Mouse (Mus musculus) hindbrain, embryonic 13.5 days (tissue): ENCODE measurements around the gene Csgalnact2. TPM values are rescaled to one million over a fixed set of nuclear protein-coding genes. Genes with fewer than 3 reads are reported as not detected.

Experiments
- ATAC-seq: fragments of 200-750 bp; cut with Nextera tagmentation; 2 replicates; pipeline ENCODE4 v1.8.0; 2017; ENCODE audit warnings: moderate TSS enrichment; ENCODE audit not compliant: low FRiP score
- H3K27ac ChIP-seq: fragments of 300-500 bp; sonication (generic); 2 replicates; pipeline ENCODE4 v1.5.1; 2015; ENCODE audit warnings: inconsistent platforms, mild to moderate bottlenecking, moderate library complexity
- H3K27me3 ChIP-seq: fragments of 300-500 bp; sonication (generic); 2 replicates; pipeline ENCODE4 v1.6.1; 2015; ENCODE audit warnings: mild to moderate bottlenecking, inconsistent platforms
- H3K36me3 ChIP-seq: fragments of 300-500 bp; sonication (generic); 2 replicates; pipeline ENCODE4 v1.6.1; 2015; ENCODE audit warnings: mild to moderate bottlenecking, inconsistent platforms
- H3K4me1 ChIP-seq: fragments of 300-500 bp; sonication (generic); replicated peaks from 2 replicates; pipeline ENCODE4 v1.6.1; 2015; ENCODE audit warnings: inconsistent platforms
- H3K4me2 ChIP-seq: fragments of 300-500 bp; sonication (generic); 2 replicates; pipeline ENCODE4 v1.6.1; 2015; ENCODE audit warnings: inconsistent platforms, mild to moderate bottlenecking, moderate library complexity
- H3K4me3 ChIP-seq: fragments of 300-500 bp; sonication (generic); 2 replicates; pipeline ENCODE4 v1.5.1; 2015; ENCODE audit warnings: mild to moderate bottlenecking, inconsistent platforms
- H3K9ac ChIP-seq: fragments of 300-500 bp; sonication (generic); 2 replicates; pipeline ENCODE4 v1.6.1; 2015; ENCODE audit warnings: mild to moderate bottlenecking, inconsistent platforms
- H3K9me3 ChIP-seq: fragments of 300-500 bp; sonication (generic); 2 replicates; pipeline ENCODE4 v1.6.1; 2016; ENCODE audit warnings: inconsistent platforms
- WGBS: fragments of 180-500 bp; shearing (Covaris S2); methylation state at CpG from one replicate; pipeline ENCODE4 v1.1.7; 2015; 5-methylcytosine and 5-hydroxymethylcytosine counted together
- polyA plus RNA-seq: library from polyadenylated mRNA; unstranded; fragments of >200 nt; fragmentation: Nextera tagmentation; extraction: Ambion mirVana; gene quantifications from 2 replicates; pipeline ENCODE4 v1.2.1, GENCODE M21; 2015

Csgalnact2 gene
- polyA plus RNA-seq, 1 experiment from 2014 or later: 9.5 TPM

- Histone ChIP-seq H3K4me2 (no peak overlapping the region), H3K27ac (no peak overlapping the region), H3K4me3 (no peak overlapping the region), H3K4me1 (no peaks in the 10 kb centered on the region), H3K27me3 (no peaks in the 10 kb centered on the region), H3K36me3 (peaks cover 14% of the 10 kb centered on the region), H3K9ac (no peak overlapping the region), H3K9me3 (no peaks in the 10 kb centered on the region)
- 86% methylated on average over 6 of the region's 6 CpGs for WGBS
- no peak for ATAC-seq
Measured at GRCm38 (mm10) chr6:118127827-118128487, 11.0 kb downstream of the Csgalnact2 start.

- Histone ChIP-seq H3K27ac (no peak overlapping the region), H3K27me3 (no peaks in the 10 kb centered on the region), H3K9ac (no peak overlapping the region), H3K4me2 (no peak overlapping the region), H3K36me3 (peaks cover 22% of the 10 kb centered on the region), H3K4me3 (no peak overlapping the region), H3K9me3 (no peaks in the 10 kb centered on the region), H3K4me1 (no peaks in the 10 kb centered on the region)
- ATAC-seq: no peak
- WGBS: 85% methylated on average over 7 of the region's 7 CpGs
Measured at GRCm38 (mm10) chr6:118127198-118127597, 11.7 kb downstream of the Csgalnact2 start.

GRCm38 (mm10) chr6:118126577-118126976 lies 12.4 kb downstream of the Csgalnact2 start:
- ATAC-seq: no peak
- Histone ChIP-seq H3K9me3 (no peaks in the 10 kb centered on the region), H3K36me3 (peaks cover 28% of the 10 kb centered on the region), H3K4me2 (no peak overlapping the region), H3K4me3 (no peak overlapping the region), H3K27me3 (no peaks in the 10 kb centered on the region), H3K27ac (no peak overlapping the region), H3K9ac (no peak overlapping the region), H3K4me1 (no peaks in the 10 kb centered on the region)

- H3K27me3 ChIP-seq: no peaks in the 10 kb centered on the region
- no peaks in the 10 kb centered on the region for H3K4me1 ChIP-seq
- ATAC-seq: no peak
- H3K4me2 ChIP-seq: no peak overlapping the region
- no peak overlapping the region for H3K9ac ChIP-seq
- no peak overlapping the region for H3K27ac ChIP-seq
- no peaks in the 10 kb centered on the region for H3K9me3 ChIP-seq
- peaks cover 39% of the 10 kb centered on the region for H3K36me3 ChIP-seq
- WGBS: 87% methylated on average over 1 of the region's 1 CpGs
- no peak overlapping the region for H3K4me3 ChIP-seq
Measured at GRCm38 (mm10) chr6:118122767-118123166, 16.2 kb downstream of the Csgalnact2 start.

- Histone ChIP-seq H3K27ac (no peak overlapping the region), H3K36me3 (peaks cover 36% of the 10 kb centered on the region), H3K4me1 (no peaks in the 10 kb centered on the region), H3K4me2 (no peak overlapping the region), H3K27me3 (no peaks in the 10 kb centered on the region), H3K9me3 (no peaks in the 10 kb centered on the region), H3K4me3 (no peak overlapping the region), H3K9ac (no peak overlapping the region)
- no peak for ATAC-seq
- WGBS: 58% methylated on average over 1 of the region's 1 CpGs
Measured at GRCm38 (mm10) chr6:118111810-118112209, 27.1 kb downstream of the Csgalnact2 start.

- Histone ChIP-seq H3K9me3 (no peaks in the 10 kb centered on the region), H3K27me3 (no peaks in the 10 kb centered on the region), H3K36me3 (no peaks in the 10 kb centered on the region), H3K4me2 (no peak overlapping the region), H3K27ac (no peak overlapping the region), H3K9ac (no peak overlapping the region), H3K4me3 (no peak overlapping the region), H3K4me1 (no peaks in the 10 kb centered on the region)
- 55% methylated on average over 2 of the region's 2 CpGs for WGBS
- no peak for ATAC-seq
Measured at GRCm38 (mm10) chr6:118099311-118099802, 39.6 kb downstream of the Csgalnact2 start.

- no peak overlapping the region for H3K4me3 ChIP-seq
- no peak overlapping the region for H3K9ac ChIP-seq
- H3K27ac ChIP-seq: no peak overlapping the region
- no peaks in the 10 kb centered on the region for H3K4me1 ChIP-seq
- no peak overlapping the region for H3K4me2 ChIP-seq
- no peaks in the 10 kb centered on the region for H3K9me3 ChIP-seq
- H3K36me3 ChIP-seq: no peaks in the 10 kb centered on the region
- H3K27me3 ChIP-seq: no peaks in the 10 kb centered on the region
- ATAC-seq: no peak
- WGBS: 88% methylated on average over 8 of the region's 8 CpGs
Measured at GRCm38 (mm10) chr6:118097765-118098365, 41.1 kb downstream of the Csgalnact2 start.

GRCm38 (mm10) chr6:118090827-118091226 lies 48.1 kb downstream of the Csgalnact2 start:
- Histone ChIP-seq H3K36me3 (no peaks in the 10 kb centered on the region), H3K27me3 (no peaks in the 10 kb centered on the region), H3K4me1 (no peaks in the 10 kb centered on the region), H3K4me3 (no peak overlapping the region), H3K27ac (no peak overlapping the region), H3K9me3 (no peaks in the 10 kb centered on the region), H3K9ac (no peak overlapping the region), H3K4me2 (no peak overlapping the region)
- 86% methylated on average over 9 of the region's 9 CpGs for WGBS
- no peak for ATAC-seq

- H3K9ac ChIP-seq: no peak overlapping the region
- WGBS: 78% methylated on average over 17 of the region's 17 CpGs
Measured at GRCm38 (mm10) chr6:118088750-118089440, 50.0 kb downstream of the Csgalnact2 start.

GRCm38 (mm10) chr6:118087955-118088354 lies 51.0 kb downstream of the Csgalnact2 start:
- ATAC-seq: no peak
- H3K4me2 ChIP-seq: no peak overlapping the region
- 54% methylated on average over 8 of the region's 8 CpGs for WGBS
- H3K9me3 ChIP-seq: no peaks in the 10 kb centered on the region
- H3K4me3 ChIP-seq: no peak overlapping the region
- no peaks in the 10 kb centered on the region for H3K27me3 ChIP-seq
- H3K36me3 ChIP-seq: no peaks in the 10 kb centered on the region
- no peak overlapping the region for H3K9ac ChIP-seq
- H3K4me1 ChIP-seq: no peaks in the 10 kb centered on the region
- H3K27ac ChIP-seq: no peak overlapping the region

More at GRCm38 (mm10) chr6:118088750-118089440, 50.0 kb downstream of the Csgalnact2 start:
- no peaks in the 10 kb centered on the region for H3K36me3 ChIP-seq
- H3K4me2 ChIP-seq: no peak overlapping the region
- H3K27me3 ChIP-seq: no peaks in the 10 kb centered on the region
- no peak overlapping the region for H3K27ac ChIP-seq
- ATAC-seq: no peak
- H3K9me3 ChIP-seq: no peaks in the 10 kb centered on the region
- H3K4me3 ChIP-seq: no peak overlapping the region
- no peaks in the 10 kb centered on the region for H3K4me1 ChIP-seq

- no peak overlapping the region for H3K27ac ChIP-seq
- no peak overlapping the region for H3K4me3 ChIP-seq
- no peak overlapping the region for H3K9ac ChIP-seq
- H3K4me1 ChIP-seq: peaks cover 10% of the 10 kb centered on the region
- no peak for ATAC-seq
- no peak overlapping the region for H3K4me2 ChIP-seq
- H3K36me3 ChIP-seq: no peaks in the 10 kb centered on the region
- 88% methylated on average over 8 of the region's 8 CpGs for WGBS
- H3K9me3 ChIP-seq: no peaks in the 10 kb centered on the region
- no peaks in the 10 kb centered on the region for H3K27me3 ChIP-seq
Measured at GRCm38 (mm10) chr6:118084596-118084995, 54.3 kb downstream of the Csgalnact2 start.

- Histone ChIP-seq H3K4me1 (peaks cover 13% of the 10 kb centered on the region), H3K27ac (no peak overlapping the region), H3K9me3 (no peaks in the 10 kb centered on the region), H3K4me2 (no peak overlapping the region), H3K9ac (no peak overlapping the region), H3K4me3 (no peak overlapping the region), H3K27me3 (no peaks in the 10 kb centered on the region), H3K36me3 (no peaks in the 10 kb centered on the region)
- 77% methylated on average over 6 of the region's 6 CpGs for WGBS
- no peak for ATAC-seq
Measured at GRCm38 (mm10) chr6:118083608-118084007, 55.3 kb downstream of the Csgalnact2 start.
